ENCODE assay signal across 9 mouse cellular contexts in the genomic region with DNA sequence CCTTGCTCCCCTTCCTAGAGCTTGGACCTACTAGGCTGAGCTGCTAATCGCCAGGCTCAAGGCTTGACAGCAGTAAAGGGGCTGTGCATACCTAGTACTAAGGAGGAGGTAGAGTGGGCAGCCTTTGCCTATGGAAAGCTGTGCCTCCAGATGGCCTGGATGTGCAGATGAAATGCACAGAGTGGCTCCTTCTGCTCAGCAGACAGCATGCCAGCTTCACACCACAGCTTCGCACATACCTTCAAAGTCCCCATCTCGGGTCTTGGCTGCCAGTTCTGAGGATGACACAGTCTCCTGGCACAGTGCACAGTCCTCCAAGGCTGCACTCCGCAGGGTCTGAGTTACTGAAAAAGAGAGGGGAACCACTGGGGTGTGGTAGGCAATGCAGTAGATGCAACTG. TPM values are rescaled to one million over a fixed set of nuclear protein-coding genes. Genes with fewer than 3 reads are reported as not detected.
DNase-seq lines count a peak whose midpoint lies in the region; ATAC-seq lines count a peak whose summit lies in the region.
"Had no signal": no experiment of that assay in that cellular context is flagged by ENCODE, and none has a peak within 500 bp of the region (broad histone marks: within the 10 kb centered on the region; RNA-seq: fewer than 3 reads in every experiment).

No protein-coding gene starts in this region.

- intact Hi-C loops in left cerebral cortex, postnatal 4 days (cut with DNase I): no loop called here

- DNase-seq in cerebellum, adult 8-10 months: no peak
- DNase-seq in brain, adult 2 months (ENCODE audit: low read depth, low spot score): peak; percentile 95
- DNase-seq in frontal cortex, adult 2 months (ENCODE audit: extremely low spot score in 1 of 2, low spot score in 1 of 2): peak; percentile 82 to 84
- DNase-seq in left cerebral cortex, postnatal 4 days: peak; percentile 66
- DNase-seq in heart, postnatal 4 days: no peak
- DNase-seq in kidney, postnatal 14 days: no peak
- DNase-seq: kidney, adult 9 months had no signal

- peak; percentile 33 for ATAC-seq in cerebellum, adult (ENCODE audit: insufficient number of reproducible peaks, low FRiP score, low TSS enrichment)
- no peak for ATAC-seq in granulocyte monocyte progenitor cell, adult 5-6 weeks (replicated peaks; ENCODE audit: poor library complexity, severe bottlenecking)

RNA-seq across cellular contexts. Expression of a gene that starts 9.7 kb away (rescaled TPM):
- 101 and 105 TPM in 2 replicates for polyA plus RNA-seq in frontal cortex, adult 2 months (2012; rRNA removed)
- 10 to 100 TPM; 60.6 to 65.7 TPM for total RNA-seq in left cerebral cortex, postnatal 4 days (2021)
- total RNA-seq in heart, postnatal 4 days (2021): 10 to 100 TPM; 60.7 to 66.5 TPM
- 36.7 and 43.4 TPM in 2 replicates for total RNA-seq in granulocyte monocyte progenitor cell, adult 5-6 weeks (2014; fragmentation: Nextera tagmentation)
- 21.6 and 22.7 TPM in 2 replicates for total RNA-seq in granulocyte monocyte progenitor cell, adult 5-6 weeks (2017)

RNA-seq across cellular contexts. Expression of a gene that starts 27.9 kb away (rescaled TPM):
- polyA plus RNA-seq in frontal cortex, adult 2 months (2012; rRNA removed): 6.5 and 6.7 TPM in 2 replicates
- 1 to 10 TPM; 5.8 to 7.4 TPM for total RNA-seq in left cerebral cortex, postnatal 4 days (2021)
- 10 to 100 TPM; 11.5 to 12.5 TPM for total RNA-seq in heart, postnatal 4 days (2021)
- total RNA-seq in granulocyte monocyte progenitor cell, adult 5-6 weeks (2014; fragmentation: Nextera tagmentation): 56.3 and 65.6 TPM in 2 replicates
- total RNA-seq in granulocyte monocyte progenitor cell, adult 5-6 weeks (2017): 168 and 214 TPM in 2 replicates

RNA-seq across cellular contexts. Expression of a gene that starts 28.0 kb away (rescaled TPM):
- 1.2 TPM in 2 replicates for polyA plus RNA-seq in frontal cortex, adult 2 months (2012; rRNA removed)
- 1 to 10 TPM in 1 of 2 experiments, under 1 TPM in 1; 0.68 to 1.7 TPM for total RNA-seq in left cerebral cortex, postnatal 4 days (2021)
- under 1 TPM; 0.47 to 0.52 TPM for total RNA-seq in heart, postnatal 4 days (2021)
- 0.58 and 0.97 TPM in 2 replicates for total RNA-seq in granulocyte monocyte progenitor cell, adult 5-6 weeks (2014; fragmentation: Nextera tagmentation)
- 0.69 and 2.5 TPM in 2 replicates for total RNA-seq in granulocyte monocyte progenitor cell, adult 5-6 weeks (2017)

Comparison
In these comparisons a context has a peak if more than half of its experiments do, and no peak if none do; other contexts are left out.
1. DNase-seq: peak in brain, adult 2 months (single experiment), frontal cortex, adult 2 months (2 of 2) and left cerebral cortex, postnatal 4 days (single experiment); none in cerebellum, adult 8-10 months (single experiment), heart, postnatal 4 days (single experiment) and kidney, postnatal 14 days (single experiment).
2. RNA of a gene that starts 27.9 kb away (total RNA-seq): 56.3 to 214 TPM in granulocyte monocyte progenitor cell, adult 5-6 weeks; 11.5 to 12.5 TPM in heart, postnatal 4 days and 5.8 to 7.4 TPM in left cerebral cortex, postnatal 4 days; every median in the first group is over 4 times any median in the second.